Mouse (Mus musculus): ENCODE data around the gene Epc2. TPM values are rescaled to one million over a fixed set of nuclear protein-coding genes. Genes with fewer than 3 reads are reported as not detected.

Epc2 gene
- total RNA-seq, 2 experiments from 2014 or later: 21.4 to 24.4 TPM

DNA sequence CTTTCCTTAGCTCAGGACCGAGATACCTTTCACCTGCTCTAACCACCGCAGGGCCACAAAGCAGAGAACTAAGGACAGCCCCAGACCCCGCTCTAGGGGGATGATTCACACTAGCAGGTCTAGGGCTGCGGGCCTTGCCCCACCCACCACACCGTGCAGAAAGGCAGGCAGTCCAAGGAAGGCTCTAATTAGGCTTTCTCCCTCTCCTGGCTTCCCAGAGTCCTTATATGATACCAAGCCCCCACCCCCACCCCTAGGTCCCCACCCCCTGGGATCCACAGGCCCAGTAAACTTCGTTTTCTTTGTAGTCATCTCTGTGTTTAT lies 119.5 kb downstream of the Epc2 start:
- no peak for DNase-seq

GRCm38 (mm10) chr2:49571159-49571920 lies 120.1 kb downstream of the Epc2 start:
- DNase-seq: peak; percentile 21

DNA sequence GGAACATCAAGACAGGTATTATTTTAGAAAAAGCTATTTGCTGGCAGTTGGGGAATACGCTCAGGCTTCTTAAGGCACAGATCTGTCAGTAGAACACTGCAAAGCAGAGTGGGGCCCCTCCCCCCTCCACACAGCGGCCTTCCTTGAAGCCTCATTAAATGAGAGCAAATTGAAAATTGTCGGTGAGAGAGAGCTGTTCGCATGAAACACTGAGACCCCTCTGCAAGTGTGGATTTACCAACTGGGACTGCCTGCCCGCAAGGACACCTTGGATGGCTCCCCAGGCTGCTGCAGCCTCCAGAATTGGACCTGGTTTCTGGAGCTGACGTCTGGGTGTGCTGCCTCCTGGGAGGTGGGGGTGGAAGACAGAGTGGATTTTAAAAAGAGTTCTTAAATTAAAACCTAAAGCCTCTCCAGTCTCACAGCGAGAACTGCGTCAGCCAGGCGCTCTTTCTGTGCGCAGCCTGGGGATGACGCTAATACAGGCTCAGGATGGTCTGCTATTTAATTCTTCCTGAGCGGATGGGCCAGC lies 120.9 kb downstream of the Epc2 start:
- peak; percentile 37 for DNase-seq

DNA sequence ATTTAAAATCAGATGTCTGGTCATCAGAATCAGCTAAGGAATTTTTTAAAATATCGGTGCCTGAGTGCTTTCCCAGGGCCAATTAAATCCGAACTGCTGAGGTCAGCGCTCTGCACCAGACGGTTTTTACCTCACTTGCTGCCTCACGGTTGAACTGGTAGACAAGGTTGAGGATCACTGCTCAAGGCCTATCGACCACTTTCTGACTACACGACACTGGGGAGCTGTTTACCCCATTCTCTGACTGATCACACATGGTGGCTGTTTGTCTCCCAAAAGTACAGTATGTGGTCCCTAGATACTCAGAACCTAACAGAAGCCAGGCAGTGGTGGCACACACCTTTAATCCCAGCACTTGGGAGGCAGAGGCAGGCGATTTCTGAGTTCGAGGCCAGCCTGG lies 121.4 kb downstream of the Epc2 start:
- DNase-seq: no peak

GRCm38 (mm10) chr2:49573282-49573681 lies 122.0 kb downstream of the Epc2 start:
- DNase-seq: no peak

DNA sequence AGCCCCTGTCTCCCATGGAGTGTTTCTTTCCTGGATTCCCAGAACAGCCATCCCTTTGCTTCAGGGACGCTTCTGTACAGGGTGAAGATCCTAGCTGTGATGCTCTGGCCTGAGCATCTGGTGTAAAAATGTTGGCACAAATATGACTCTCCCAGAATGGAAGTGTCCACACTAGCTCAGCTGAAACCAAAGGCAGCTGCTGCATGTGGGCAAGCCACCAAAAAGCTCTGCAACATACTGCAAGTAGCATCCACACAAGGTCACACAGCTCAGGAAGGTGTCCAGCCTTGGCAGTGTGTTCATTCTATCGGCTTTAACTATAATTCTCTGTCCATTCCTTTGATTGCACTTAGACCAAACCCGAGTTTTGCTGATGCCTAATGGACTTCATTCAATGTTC lies 129.3 kb downstream of the Epc2 start:
- DNase-seq: no peak

GRCm38 (mm10) chr2:49582546-49582945 lies 131.3 kb downstream of the Epc2 start:
- no peak for DNase-seq

GRCm38 (mm10) chr2:49583311-49583710 lies 132.0 kb downstream of the Epc2 start:
- no peak for DNase-seq

DNA sequence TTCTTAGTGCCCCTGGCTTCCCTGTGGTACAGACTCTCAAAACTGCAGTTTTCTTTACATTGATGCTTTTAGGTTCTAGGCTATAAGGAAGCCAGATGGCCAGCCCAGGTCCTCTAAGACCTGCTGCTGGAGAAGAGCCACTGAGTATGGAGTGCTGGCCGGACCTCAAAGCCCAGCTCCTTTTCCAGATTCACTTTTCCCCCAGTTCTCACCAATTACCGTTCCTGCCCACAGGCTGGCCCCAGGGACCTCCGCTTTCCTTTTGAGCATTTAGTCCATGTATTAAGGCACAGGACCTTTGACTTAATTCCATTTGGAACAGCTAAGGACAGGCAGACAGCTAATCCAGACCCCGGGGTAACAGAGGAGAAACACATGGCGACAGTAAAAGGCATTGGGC lies 139.2 kb downstream of the Epc2 start:
- DNase-seq: peak; percentile 46

- DNase-seq: no peak
Observed at GRCm38 (mm10) chr2:49592926-49593325, 141.6 kb downstream of the Epc2 start.

DNA sequence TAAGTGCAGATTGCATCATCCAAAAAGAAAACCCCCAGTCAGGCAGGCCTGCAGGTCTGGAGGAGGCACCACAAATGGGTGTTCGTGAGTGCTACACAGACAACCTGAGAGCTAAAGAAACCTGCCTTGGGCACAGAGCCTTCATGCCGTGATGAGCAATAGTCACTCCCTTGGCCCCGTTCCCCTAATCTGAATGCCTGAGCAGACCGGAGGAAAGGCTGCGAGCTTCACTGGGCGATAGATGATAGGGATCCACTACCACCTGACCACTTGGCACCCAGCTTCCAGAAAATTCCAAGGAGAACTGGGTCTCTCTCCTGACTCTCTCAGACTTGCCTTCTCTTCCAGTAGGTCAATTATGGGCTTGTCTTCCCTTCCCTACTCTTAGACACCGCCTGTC lies 143.6 kb downstream of the Epc2 start:
- DNase-seq: no peak

GRCm38 (mm10) chr2:49596318-49596717 lies 145.0 kb downstream of the Epc2 start:
- DNase-seq: no peak

DNA sequence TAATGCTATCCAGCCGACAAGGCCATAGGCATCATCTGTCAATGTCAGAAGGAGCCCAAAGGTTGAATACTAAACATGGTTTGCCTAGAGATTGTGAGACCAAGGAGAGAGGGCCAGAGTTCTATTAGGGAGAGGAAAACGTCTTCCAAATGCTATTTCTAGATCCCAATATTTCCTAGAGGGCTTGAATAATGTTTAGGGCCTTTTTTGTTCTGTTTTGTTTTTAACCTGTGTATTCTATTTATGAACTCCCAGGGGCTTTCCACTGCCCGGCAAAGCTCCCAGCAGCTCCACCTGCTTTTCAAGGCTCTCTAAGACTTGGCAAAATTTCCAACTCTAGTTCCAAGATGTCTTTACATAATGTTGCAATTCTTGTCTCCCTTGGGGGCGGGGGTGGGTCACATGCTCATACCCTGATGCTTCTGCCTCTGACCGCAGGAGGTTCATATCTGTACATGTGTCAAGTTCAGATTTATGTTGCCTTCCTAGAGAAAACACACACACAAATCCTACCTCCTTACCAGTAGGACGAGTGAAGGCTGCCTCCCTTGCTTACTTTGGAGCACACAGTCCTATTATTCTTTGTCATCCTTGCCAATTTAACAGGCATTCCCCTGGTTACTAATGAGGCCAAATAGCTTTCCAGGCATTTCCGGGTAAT lies 148.9 kb downstream of the Epc2 start:
- DNase-seq: peak; percentile 28

Other genes starting within 250 kb of the Epc2 start
- gene Kif5c, start 167.8 kb downstream of the Epc2 start, total RNA-seq (2021): 10 to 100 TPM in 1 of 2 experiments, 1 to 10 TPM in 1; 8.2 to 14.3 TPM

Data from adrenal gland, postnatal 10 days (tissue).